Mouse (Mus musculus) thymus, adult 2 months (tissue): ENCODE measurements at regions not wholly inside any gene's neighbourhood (a gene's known extent, or its start where the extent isn't known, plus 50 kb on each side); places are given as distances from the start of the nearest gene placed in this dataset.

Experiments
- CTCF ChIP-seq: fragments of 200-500 bp; IDR thresholded peaks from 2 replicates; pipeline ENCODE4 v1.5.1; 2012; ENCODE audit warnings: mild to moderate bottlenecking, control low read depth, low read length, moderate library complexity, borderline replicate concordance; ENCODE audit not compliant: control insufficient read depth, poor library complexity, insufficient read depth; ENCODE audit errors: extremely low read depth
- POLR2A ChIP-seq: fragments of 200-500 bp; IDR thresholded peaks from 2 replicates; pipeline ENCODE4 v1.6.1; 2012; ENCODE audit warnings: mild to moderate bottlenecking, low read length, control low read depth, moderate library complexity; ENCODE audit not compliant: control insufficient read depth, poor library complexity, insufficient read depth; ENCODE audit errors: extremely low read depth

DNA sequence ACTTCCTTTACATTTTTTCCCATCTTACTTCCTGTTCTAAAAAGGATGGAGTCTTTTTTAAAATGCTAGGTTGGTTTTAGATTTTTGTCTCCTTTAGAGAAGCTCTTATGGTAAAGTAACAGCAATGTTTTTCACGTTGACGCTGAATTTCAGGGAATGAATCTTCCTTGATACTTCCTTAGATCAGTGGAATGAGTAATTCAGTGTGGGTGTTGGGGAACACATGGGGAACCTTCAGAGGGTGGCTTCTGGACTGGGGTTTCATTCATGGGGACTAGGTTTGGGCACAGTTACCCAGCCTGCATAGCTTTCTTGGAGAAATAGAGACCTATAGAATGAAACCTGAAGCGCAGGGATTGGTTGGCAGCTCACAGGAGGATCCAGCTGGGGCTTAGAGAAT, 452.5 kb downstream of the Gm21750 start:
- no peak for TF ChIP-seq CTCF
- TF ChIP-seq POLR2A = no peak
